Mouse (Mus musculus) intestine, embryonic 15.5 days (tissue): Measurements from ENCODE around the gene Actl6b. TPM values are rescaled to one million over a fixed set of nuclear protein-coding genes. Genes with fewer than 3 reads are reported as not detected.
"Not testable (repeated sequence)": the region's sequence is repeated elsewhere in the genome, so short reads cannot be mapped to it uniquely, and the experiment has no call there.

Experiments used
- ATAC-seq: fragments of 200-750 bp; cut with Nextera tagmentation; 2 replicates; pipeline ENCODE4 v1.8.0; 2017; ENCODE audit warnings: moderate TSS enrichment, moderate library complexity
- H3K27ac ChIP-seq: fragments of 300-500 bp; sonication (generic); 2 replicates; pipeline ENCODE4 v1.5.1; 2015; ENCODE audit warnings: mild to moderate bottlenecking, inconsistent platforms
- H3K27me3 ChIP-seq: fragments of 300-500 bp; sonication (generic); replicated peaks from 2 replicates; pipeline ENCODE4 v1.6.1; 2015; ENCODE audit warnings: inconsistent platforms
- H3K36me3 ChIP-seq: fragments of 300-500 bp; sonication (generic); 2 replicates; pipeline ENCODE4 v1.6.1; 2015; ENCODE audit warnings: inconsistent platforms
- H3K4me1 ChIP-seq: fragments of 300-500 bp; sonication (generic); replicated peaks from 2 replicates; pipeline ENCODE4 v1.6.1; 2015; ENCODE audit warnings: inconsistent platforms
- H3K4me2 ChIP-seq: fragments of 300-500 bp; sonication (generic); replicated peaks from 2 replicates; pipeline ENCODE4 v1.6.1; 2015; ENCODE audit warnings: mild to moderate bottlenecking, inconsistent platforms
- H3K4me3 ChIP-seq: fragments of 300-500 bp; sonication (generic); replicated peaks from 2 replicates; pipeline ENCODE4 v1.5.1; 2015; ENCODE audit warnings: inconsistent platforms
- H3K9ac ChIP-seq: fragments of 300-500 bp; sonication (generic); 2 replicates; pipeline ENCODE4 v1.6.1; 2015; ENCODE audit warnings: inconsistent platforms
- H3K9me3 ChIP-seq: fragments of 300-500 bp; sonication (generic); 2 replicates; pipeline ENCODE4 v1.6.1; 2016; ENCODE audit warnings: inconsistent platforms
- WGBS: fragments of 180-500 bp; shearing (Covaris S2); methylation state at CpG from one replicate; pipeline ENCODE4 v1.1.7; 2015; 5-methylcytosine and 5-hydroxymethylcytosine counted together
- polyA plus RNA-seq: library from polyadenylated mRNA; unstranded; fragments of >200 nt; fragmentation: Nextera tagmentation; extraction: Ambion mirVana; gene quantifications from 2 replicates; pipeline ENCODE4 v1.2.1, GENCODE M21; 2015

Gene Actl6b
- polyA plus RNA-seq, 1 experiment from 2014 or later: 4.5 TPM

DNA sequence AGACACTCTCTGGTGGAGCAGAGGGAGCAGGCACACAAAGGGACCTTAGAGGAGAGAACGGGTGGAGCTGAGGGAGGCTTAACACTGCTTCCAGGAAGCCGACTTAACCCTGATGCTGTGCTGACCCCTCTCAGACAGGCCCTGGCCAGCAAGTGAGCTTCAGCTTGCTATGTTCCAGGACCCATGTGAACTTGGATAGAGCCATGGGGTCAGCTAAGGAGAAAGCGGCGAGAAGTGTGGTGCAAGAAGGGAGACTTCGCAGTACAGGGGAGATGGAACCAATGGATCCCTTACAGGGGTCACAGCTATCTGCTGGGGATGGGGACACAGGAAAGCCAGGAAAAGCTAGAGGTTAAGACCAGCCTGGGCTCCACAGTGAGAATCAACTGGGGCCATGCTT lies 59.8 kb downstream of the Actl6b start:
- Histone ChIP-seq H3K4me2 (no peak overlapping the region; the same call in 1 of the 2 replicates), H3K36me3 (no peaks in the 10 kb centered on the region), H3K9me3 (no peaks in the 10 kb centered on the region), H3K4me3 (no peak overlapping the region), H3K27me3 (no peaks in the 10 kb centered on the region), H3K9ac (no peak overlapping the region), H3K4me1 (peaks cover 50% of the 10 kb centered on the region), H3K27ac (peak overlapping the region; percentile 76; the same call in 1 of the 2 replicates)
- ATAC-seq: peak; percentile 1; the same call in 1 of the 2 replicates
- 64% methylated on average over 5 of the region's 5 CpGs for WGBS

GRCm38 (mm10) chr5:137613550-137613949 lies 60.2 kb downstream of the Actl6b start, which contains the start of gene Pcolce:
Pcolce (minus strand) TSS chr5:137613784.
- H3K27me3 ChIP-seq: no peaks in the 10 kb centered on the region
- H3K4me1 ChIP-seq: peaks cover 45% of the 10 kb centered on the region
- 29% methylated on average over 11 of the region's 11 CpGs for WGBS
- H3K36me3 ChIP-seq: no peaks in the 10 kb centered on the region
- no peak within 1 kb of the TSS for H3K9ac ChIP-seq
- ATAC-seq: peak; percentile 77
- peak within 1 kb of the TSS; percentile 76 for H3K27ac ChIP-seq
- no peaks in the 10 kb centered on the region for H3K9me3 ChIP-seq
- H3K4me3 ChIP-seq: no peak within 1 kb of the TSS
- H3K4me2 ChIP-seq: no peak within 1 kb of the TSS; the same call in 1 of the 2 replicates

DNA sequence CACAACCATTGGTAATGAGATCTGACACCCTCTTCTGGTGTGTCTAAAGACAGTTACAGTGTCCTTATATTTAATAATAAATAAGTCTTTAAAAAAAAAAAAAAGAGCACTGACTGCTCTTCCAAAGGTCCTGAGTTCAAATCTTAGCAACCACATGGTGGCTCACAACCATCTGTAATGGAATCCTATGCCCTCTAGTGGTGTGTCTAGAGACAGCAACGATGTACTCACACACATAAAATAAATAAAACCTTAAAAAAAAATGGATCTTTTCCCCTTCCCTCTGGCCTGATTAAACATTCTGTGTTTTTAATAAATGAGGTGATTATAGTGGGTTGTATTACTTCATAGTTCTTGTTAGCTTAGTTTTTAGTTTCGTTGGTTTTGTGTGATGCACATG lies 61.6 kb downstream of the Actl6b start:
- peaks cover 32% of the 10 kb centered on the region for H3K4me1 ChIP-seq
- H3K4me3 ChIP-seq, H3K36me3 ChIP-seq, H3K4me2 ChIP-seq, H3K27me3 ChIP-seq, H3K9ac ChIP-seq, H3K27ac ChIP-seq, H3K9me3 ChIP-seq, ATAC-seq: not testable (repeated sequence)
- 92% methylated on average over 2 of the region's 2 CpGs for WGBS

DNA sequence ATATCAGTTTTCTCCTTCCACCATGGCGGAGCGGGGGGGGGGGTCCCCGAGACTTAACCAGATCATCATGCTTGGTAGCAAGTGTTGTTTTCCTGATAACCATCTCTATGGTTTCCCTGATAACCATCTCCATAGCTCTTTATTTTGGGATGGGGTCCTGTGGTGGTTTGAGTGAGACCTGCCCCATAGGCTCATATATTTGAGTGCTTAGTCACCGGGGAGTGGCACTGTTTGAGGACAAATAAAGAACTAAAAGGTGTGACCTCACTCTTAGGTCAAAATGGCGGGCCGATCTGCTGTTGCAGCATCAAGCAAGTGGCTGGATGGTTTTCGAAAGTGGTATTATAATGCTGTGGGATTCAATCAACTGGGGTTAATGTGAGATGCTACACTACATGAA lies 62.0 kb downstream of the Actl6b start:
- H3K27me3 ChIP-seq: no peaks in the 10 kb centered on the region
- H3K9me3 ChIP-seq: no peaks in the 10 kb centered on the region
- H3K4me1 ChIP-seq: peaks cover 28% of the 10 kb centered on the region
- no peak for ATAC-seq
- no peak overlapping the region for H3K4me2 ChIP-seq
- H3K9ac ChIP-seq: no peak overlapping the region
- 79% methylated on average over 7 of the region's 7 CpGs for WGBS
- H3K36me3 ChIP-seq: no peaks in the 10 kb centered on the region
- no peak overlapping the region for H3K27ac ChIP-seq
- H3K4me3 ChIP-seq: no peak overlapping the region

Other genes with a start within 250 kb of the Actl6b start
- gene Srrt, start 245.8 kb upstream of the Actl6b start, polyA plus RNA-seq: 117 and 120 TPM in 2 replicates
- 63.9 and 64.8 TPM in 2 replicates for gene Trip6, start 239.1 kb upstream of the Actl6b start, polyA plus RNA-seq
- gene Slc12a9, start 219.9 kb upstream of the Actl6b start, polyA plus RNA-seq: 14.3 and 15.9 TPM in 2 replicates
- gene Ephb4, start 203.4 kb upstream of the Actl6b start, polyA plus RNA-seq: 36.7 and 37.6 TPM in 2 replicates
- 0.52 and 0.93 TPM in 2 replicates for gene Zan, start 76.5 kb upstream of the Actl6b start, polyA plus RNA-seq
- gene Pop7, start 51.0 kb upstream of the Actl6b start, polyA plus RNA-seq: 60.4 and 64.2 TPM in 2 replicates
- 8.4 and 10.4 TPM in 2 replicates for gene Gigyf1, start 35.0 kb upstream of the Actl6b start, polyA plus RNA-seq
- gene Epo, start 20.3 kb upstream of the Actl6b start, polyA plus RNA-seq: 0.42 and 0.63 TPM in 2 replicates
- 341 and 386 TPM in 2 replicates for gene Gnb2, start 20.0 kb upstream of the Actl6b start, polyA plus RNA-seq
- gene Tfr2, start 16.3 kb downstream of the Actl6b start, polyA plus RNA-seq: 0.97 and 1.1 TPM in 2 replicates
- gene Mospd3, start 47.5 kb downstream of the Actl6b start, polyA plus RNA-seq: 24.6 and 29.6 TPM in 2 replicates
- gene Pcolce, start 60.3 kb downstream of the Actl6b start, polyA plus RNA-seq: 103 and 109 TPM in 2 replicates
- 0.15 TPM in 1 of 2 replicates, not detected in the other for gene Fbxo24, start 75.5 kb downstream of the Actl6b start, polyA plus RNA-seq
- gene Lrch4, start 75.6 kb downstream of the Actl6b start, polyA plus RNA-seq: 34.7 and 36.3 TPM in 2 replicates
- gene Gm20605, start 75.7 kb downstream of the Actl6b start, polyA plus RNA-seq: 7.4 and 8.0 TPM in 2 replicates
- gene Sap25, start 87.8 kb downstream of the Actl6b start, polyA plus RNA-seq: 5.5 and 8.9 TPM in 2 replicates
- gene Irs3, start 92.2 kb downstream of the Actl6b start, polyA plus RNA-seq: 0.13 and 0.18 TPM in 2 replicates
- 19.5 and 20.8 TPM in 2 replicates for gene Agfg2, start 131.2 kb downstream of the Actl6b start, polyA plus RNA-seq
- gene Nyap1, start 188.1 kb downstream of the Actl6b start, polyA plus RNA-seq: 2.3 and 2.8 TPM in 2 replicates
- 117 and 118 TPM in 2 replicates for gene Tsc22d4, start 192.2 kb downstream of the Actl6b start, polyA plus RNA-seq
- 22.3 and 22.7 TPM in 2 replicates for gene Ppp1r35, start 225.3 kb downstream of the Actl6b start, polyA plus RNA-seq
- 8.9 and 9.2 TPM in 2 replicates for gene Mepce, start 234.1 kb downstream of the Actl6b start, polyA plus RNA-seq
- gene Zcwpw1, start 234.3 kb downstream of the Actl6b start, polyA plus RNA-seq: 13.6 and 15.6 TPM in 2 replicates